Mouse (Mus musculus): ENCODE measurements at regions not wholly inside any gene's neighbourhood (a gene's known extent, or its start where the extent isn't known, plus 50 kb on each side); places are given as distances from the start of the nearest gene placed in this dataset.

DNA sequence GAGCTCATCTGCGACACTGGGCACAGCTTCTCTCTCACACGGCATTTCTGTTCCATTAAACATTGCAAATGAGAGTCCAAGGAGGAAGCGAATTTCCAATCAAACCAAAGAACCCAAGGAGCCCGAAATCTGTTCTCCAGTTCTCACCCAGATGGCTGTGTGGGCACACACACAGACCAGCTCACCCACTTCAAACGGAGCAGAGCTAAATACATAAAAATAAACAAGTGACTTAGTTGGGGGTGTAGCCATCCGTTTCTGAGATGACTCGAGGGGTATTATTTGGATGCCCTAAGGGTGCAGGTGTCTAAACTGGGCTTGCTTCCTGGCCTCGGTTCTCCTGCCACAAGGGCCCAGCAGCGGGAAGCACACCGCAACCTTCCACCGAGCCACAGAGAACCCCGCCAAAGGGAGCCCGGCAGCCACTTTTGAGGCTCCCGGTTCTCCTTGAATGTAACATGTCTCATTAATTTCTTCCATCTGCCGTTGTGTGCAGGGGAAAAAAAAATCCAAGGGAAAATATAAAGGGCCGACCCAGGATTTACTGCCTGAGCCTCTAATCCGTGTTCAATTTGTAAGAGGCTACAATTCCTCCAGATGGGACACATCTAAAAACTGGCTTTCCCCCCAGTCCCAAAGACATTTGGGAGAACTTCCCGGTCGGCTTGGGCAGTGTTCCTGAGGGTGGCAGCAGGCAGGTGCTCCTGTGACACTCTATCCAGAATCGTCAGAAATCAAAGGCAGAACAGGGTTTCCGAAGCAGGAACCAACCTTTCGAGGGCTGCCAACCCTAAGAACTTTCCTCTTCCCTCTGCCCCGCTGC, 598.6 kb upstream of the Gm10131 start:
- no peak for DNase-seq (ENCODE audit: extremely low read depth, insufficient read length, low spot score)

DNA sequence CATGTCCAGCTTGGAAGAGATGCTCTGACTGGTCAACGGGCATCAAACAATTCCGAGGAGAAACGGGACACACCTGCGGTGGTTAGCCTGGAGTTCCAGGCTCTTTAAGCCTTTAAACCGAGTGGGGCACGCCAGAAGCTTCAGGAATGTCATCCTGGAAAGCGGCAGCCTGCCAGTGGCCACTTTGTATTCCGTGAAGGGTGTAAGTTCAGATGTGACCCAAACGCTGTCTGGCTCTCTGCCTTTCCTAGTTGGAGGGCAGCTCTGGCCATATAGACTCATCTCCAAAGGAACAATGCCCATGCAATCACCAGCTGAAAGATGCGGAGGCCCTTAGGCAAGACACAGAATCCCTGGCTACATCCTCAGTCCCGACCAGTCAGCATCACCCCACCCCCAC, 597.8 kb upstream of the Gm10131 start:
- DNase-seq (ENCODE audit: extremely low read depth, insufficient read length, low spot score) = no peak

DNA sequence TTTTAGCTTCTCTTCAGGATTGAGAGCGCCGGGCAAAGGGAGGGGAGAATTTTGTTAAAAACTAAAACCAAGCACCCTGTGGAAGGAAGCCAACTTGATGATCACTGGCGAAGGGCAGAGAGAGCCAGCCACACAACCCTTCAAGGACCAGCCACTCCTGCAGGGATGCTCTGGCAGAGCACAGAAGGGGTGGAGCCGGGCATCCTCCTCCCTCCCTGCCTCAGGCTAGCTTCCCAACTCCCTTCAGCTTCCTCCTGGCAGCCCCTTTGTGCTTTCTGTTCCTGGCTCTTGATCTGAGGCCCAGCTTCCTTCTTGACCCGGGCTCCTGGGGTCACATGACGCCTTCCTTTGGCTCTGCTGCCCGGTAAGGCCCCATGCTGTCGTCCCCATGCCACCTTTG, 591.8 kb upstream of the Gm10131 start:
- peak; percentile 25 for DNase-seq (ENCODE audit: extremely low read depth, insufficient read length, low spot score)

DNA sequence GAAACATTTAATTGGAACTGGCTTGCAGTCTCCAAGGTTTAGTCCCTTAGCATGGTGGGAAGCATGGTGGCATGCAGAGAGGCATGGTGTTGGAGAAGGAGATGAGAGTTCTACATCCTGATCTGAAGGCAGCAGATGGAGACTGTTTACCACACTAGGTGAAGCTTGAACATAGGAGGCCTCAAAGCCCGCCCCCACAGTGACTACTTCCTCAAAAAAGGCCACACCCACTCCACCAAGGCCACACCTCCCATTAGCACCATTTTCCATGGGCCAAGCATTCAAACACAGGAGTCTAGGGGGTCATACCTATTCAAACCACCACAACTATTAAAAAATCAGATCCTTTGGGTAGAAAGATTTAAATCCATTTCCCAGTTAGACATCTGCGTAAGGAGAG, 591.3 kb upstream of the Gm10131 start:
- no peak for DNase-seq (ENCODE audit: extremely low read depth, insufficient read length, low spot score)

DNA sequence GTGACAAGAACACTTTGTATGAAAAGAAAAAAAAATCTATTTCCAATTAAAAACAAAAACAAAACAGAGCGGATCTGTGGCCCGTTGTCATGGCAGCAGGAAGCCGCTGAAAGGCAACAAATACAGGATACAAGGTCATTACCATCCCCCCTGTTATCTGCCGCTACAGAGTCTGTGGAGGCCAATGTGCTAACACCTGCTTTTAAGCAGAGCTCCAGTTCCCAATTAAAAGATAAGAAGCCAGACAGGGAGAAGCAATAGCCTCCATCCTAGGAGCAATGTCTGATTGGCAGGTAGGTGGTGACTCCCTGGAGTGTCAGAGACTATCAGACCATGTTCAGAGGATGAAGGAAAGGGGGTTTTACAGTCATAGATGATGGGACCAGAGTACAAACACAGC, 587.5 kb upstream of the Gm10131 start:
- no peak for DNase-seq (ENCODE audit: extremely low read depth, insufficient read length, low spot score)

DNA sequence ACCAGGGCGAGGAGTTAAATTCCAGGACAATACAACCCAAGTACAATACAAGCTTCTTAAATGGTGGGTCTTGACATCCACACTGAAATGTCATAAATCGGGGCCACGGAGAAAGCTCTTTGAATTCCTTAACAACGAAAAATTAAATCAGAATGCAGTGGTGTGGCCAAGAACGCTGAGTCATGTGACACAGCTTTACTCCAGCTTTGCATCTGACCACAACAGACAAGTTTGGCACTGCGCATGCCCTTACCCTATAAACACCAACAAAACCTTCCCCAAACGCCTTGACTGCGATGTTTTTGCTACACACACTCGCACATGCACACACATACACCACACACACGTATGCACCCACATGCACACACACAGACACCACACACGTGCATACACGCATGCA, 584.8 kb upstream of the Gm10131 start:
- DNase-seq (ENCODE audit: extremely low read depth, insufficient read length, low spot score) = no peak

DNA sequence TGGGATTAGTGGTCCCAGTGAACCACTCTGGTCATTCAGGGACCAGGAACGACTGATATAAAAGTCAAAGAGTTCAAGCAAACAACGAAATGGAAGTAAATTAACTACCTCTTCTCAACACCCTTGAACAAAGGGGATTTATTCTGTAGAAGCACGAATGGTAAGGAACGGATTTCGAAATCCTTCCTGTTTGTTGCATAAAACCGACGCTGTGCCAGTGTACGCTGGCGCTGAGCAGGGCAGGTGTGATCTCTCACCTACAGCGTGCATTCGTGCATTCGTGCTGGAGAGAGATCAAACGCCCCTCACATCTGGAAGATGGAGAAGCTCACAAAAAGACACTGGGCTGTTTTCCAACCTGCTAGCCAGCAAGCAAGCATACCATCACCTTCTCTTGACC, 581.1 kb upstream of the Gm10131 start:
- DNase-seq (ENCODE audit: extremely low read depth, insufficient read length, low spot score) = no peak

DNA sequence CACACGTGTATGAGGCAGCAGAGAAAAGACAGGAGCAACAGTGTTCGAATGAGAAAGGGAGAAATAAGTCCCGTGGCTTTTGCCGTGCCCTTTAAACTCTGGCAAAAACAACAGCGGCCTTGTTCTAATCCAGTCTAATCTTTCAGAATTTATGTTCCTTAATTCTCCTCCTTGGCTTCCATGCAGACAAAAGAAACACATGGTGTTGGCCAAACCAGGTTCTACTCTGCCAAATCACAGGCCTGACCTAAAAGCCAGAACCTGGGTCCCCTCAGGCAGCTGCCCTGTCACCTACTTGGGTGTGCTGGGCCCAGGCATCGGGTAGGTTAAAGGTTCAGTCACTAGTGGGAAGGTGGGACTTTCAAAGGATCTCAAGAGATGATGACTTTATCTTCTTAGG, 580.2 kb upstream of the Gm10131 start:
- no peak for DNase-seq (ENCODE audit: extremely low read depth, insufficient read length, low spot score)

DNA sequence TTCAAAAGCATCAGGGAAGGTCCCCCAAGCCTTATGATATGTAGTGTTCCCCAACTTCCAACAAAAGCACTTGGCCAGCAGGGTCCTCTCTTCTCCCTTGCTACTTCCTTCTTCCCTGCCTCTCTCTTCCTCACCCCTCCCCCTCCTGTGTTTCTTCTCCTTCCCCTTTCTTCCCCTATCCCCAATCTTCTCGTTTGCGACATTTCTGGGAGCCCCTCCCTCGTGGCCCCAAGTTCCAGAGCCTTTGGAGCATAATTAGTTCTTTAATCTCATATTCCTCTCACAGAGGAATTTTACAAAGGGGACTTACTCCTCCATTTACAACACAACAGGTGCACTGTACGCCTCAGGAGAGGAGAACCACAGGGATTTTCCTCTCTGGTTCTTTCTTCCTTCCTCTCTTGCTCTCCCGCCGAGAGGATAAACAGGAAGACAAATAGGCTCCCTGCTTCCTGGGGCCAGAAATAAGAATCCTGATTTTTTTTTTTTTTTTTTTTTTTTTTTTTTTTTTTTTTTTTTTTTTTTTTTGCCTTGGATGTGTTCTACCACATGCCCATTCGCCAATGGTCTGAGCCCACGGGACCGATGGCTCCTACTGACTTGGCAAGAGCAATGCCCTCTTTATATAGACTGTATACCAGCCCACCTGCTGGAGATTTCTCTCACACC, 578.4 kb upstream of the Gm10131 start:
- DNase-seq (ENCODE audit: extremely low read depth, insufficient read length, low spot score) = no peak

DNA sequence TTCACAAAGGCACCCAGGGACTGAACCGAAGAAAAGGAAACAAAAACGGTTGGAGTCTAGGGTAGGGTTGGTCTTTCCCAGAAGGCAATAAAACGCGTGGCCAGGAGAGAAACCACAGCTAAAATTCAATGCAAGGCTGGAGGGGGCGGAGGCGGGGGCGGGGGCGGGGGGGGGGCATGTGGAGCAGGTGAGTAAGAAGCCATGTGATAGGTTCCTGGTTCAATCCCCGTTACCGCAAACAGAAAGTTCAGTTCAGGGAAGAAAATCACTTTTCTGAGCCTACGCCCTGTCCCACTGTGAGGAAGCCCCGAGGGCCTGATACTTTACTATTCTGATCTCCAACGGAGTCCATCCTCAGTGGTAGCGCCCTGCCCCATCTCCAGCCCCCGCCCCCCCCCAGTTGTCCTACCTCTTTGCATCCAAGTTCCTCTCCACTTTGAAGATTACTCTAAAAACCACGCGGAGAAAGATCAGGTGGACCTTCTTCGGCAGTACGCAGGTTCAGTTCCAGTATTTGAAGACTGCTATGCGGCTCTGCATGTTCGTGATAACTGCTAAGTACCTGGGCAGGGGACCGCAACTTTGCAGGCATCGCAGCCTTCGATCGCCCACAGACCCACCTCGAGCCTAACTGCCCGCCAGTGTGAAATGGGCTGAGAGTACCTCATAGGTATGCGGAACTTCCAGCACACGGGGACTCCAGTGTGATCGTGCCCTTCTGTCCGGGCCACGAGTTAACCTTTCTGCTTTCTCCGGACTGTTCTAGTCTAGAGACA, 577.7 kb upstream of the Gm10131 start:
- DNase-seq (ENCODE audit: extremely low read depth, insufficient read length, low spot score) = no peak

DNA sequence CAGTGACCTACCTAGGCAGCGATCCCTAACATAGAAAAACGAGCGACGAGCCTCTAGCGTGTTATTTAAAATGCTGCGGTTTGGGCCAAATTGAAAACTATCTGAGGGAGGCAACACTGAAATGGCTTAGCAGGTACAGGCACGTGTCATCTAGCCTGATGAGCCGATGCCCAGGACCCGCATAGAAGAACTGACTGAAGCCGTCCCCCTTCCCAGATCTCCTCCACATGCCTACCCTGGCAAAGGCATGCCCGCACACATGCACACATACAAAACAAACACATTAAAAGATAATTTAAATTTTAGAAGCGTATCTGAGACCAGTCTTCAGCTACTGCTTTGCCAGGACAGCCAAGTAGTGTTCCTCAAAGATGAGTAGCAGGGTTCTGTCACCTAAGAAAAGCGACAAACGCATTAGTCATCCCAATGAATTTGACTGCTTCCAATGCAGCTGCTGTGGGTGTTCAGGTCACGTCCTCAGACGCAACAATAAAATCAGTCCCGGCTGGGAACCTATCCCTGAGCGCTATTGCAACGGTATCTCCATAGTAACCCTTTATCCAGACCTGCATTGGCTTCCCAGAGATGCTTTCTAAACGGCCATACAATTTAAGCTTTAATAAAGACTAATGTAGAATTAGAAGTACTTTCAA, 577.0 kb upstream of the Gm10131 start:
- no peak for DNase-seq (ENCODE audit: extremely low read depth, insufficient read length, low spot score)

DNA sequence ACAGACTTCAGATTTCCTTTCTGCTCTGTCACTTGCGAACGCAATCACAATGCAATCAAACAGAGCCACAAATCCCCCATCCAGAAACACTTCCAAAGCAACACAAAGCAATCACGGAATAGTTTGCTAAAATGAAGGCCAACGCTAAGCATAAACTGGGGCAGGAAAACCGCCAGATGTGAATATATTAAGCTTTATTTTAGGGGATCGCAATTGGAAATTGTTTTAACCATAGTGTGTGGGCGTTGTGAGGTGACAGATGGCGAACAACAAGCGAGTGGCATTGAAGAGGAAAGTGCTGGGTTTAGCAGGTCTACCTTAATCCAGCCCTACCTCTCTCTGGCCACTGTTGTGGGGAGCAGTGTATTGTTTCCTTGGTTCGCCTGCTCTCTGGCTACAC, 574.8 kb upstream of the Gm10131 start:
- no peak for DNase-seq (ENCODE audit: extremely low read depth, insufficient read length, low spot score)

DNA sequence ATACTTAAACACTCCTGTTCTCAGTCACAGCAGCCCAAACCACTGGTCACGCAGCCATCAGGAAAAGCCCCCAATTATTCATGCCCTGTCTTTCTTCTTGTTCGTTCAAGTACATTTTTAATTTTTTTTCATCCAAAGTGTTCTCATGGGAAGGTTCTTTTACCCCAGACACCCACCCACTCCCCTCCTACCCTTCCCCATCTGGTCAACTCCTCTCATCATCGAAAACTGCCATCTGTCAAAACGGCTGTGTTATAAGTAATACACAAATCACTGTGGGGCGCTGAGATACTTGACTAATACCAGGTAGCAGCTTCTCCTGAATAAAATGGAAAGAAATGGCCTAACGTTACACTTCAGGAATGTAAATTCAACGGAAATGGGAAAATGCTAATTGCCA, 573.1 kb upstream of the Gm10131 start:
- no peak for DNase-seq (ENCODE audit: extremely low read depth, insufficient read length, low spot score)

DNA sequence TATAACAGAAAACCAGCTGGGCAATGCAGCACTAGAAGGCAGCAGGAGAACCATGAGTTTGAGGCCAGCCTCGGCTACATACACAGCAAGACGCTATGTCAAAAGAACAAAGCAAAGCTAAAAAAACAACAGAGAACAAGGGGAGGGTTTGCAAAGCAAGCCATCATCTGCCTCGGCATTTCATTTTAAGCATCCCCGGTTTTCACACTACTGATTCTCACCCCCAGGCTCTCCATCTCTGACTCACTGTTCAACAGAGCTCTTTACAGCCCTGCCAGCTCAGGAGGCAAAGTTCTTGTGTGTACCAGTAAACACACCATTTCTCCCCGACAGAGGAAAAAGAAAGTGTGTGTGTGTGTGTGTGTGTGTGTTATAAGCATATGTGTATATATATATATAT, 571.6 kb upstream of the Gm10131 start:
- no peak for DNase-seq (ENCODE audit: extremely low read depth, insufficient read length, low spot score)

DNA sequence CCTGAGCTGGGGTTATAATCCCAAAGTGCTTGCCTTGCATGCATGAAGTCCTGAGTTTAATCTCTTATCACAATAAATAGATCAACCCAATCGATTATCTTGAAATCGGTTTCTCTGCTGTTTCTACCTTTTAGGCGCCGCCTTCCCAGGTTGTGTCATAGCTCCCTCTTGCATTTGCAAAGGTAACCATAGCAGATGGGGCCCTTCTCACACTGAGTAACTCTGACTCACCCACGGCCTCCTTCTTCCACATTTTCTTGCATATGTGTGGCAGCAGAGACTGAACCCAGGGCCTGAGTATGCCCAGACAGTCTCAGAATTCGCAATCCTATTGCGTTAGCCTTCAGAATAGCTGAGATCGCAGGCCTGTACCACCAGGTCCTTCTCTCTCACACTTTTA, 570.7 kb upstream of the Gm10131 start:
- DNase-seq (ENCODE audit: extremely low read depth, insufficient read length, low spot score) = no peak

DNA sequence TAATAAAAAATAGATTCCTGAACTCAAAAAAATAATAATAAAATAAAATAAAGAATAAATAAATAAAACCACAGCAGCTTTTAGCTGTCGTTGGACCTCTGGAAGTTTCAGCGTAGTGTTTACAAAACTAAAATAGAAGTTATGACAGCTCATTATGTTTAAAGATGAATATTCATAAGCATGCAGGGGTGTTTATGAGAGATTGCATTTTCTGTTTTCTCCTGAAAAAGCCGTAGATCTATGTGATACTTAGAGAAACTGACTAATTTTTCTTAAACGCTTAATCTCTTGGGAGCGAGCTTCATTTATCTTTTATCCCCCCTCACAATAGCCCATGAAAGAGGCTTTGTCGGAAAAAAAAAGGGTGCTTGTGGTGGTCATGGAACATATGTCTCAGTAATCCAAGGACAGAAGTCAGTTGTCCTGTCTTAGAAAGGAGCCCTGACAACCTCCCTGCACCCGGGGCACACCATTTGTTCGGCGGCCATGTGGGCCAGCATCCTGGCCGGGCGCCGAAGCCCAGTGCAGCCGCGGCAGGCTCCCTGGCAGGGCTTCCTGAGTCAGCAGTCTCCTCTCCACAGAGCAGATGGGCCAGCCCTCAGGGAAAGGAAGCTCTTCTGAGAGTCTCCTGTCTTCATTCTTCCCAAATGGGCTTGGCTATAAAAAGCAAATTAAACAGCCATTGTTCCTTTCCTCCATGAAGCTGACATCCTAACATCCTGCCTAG, 568.2 kb upstream of the Gm10131 start:
- DNase-seq (ENCODE audit: extremely low read depth, insufficient read length, low spot score) = no peak

DNA sequence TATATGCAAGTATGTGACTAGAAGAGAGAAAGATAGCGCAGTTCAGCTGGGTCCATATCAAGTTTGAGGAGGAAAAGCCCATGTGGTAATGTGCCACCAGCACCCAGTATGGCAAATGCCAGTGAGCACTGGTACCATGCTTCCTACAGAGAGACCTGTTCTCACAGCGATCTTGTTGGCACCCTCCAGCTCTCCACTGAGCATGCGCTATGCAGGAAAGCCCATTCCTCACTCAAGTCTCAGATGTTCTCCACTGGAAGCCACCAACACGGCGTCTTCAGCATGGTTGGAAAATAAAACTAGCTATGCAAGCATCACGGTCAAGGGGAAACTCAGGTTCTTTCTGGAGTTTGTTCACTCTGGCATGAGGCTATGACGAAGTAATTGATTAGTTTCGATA, 567.3 kb upstream of the Gm10131 start:
- no peak for DNase-seq (ENCODE audit: extremely low read depth, insufficient read length, low spot score)

DNA sequence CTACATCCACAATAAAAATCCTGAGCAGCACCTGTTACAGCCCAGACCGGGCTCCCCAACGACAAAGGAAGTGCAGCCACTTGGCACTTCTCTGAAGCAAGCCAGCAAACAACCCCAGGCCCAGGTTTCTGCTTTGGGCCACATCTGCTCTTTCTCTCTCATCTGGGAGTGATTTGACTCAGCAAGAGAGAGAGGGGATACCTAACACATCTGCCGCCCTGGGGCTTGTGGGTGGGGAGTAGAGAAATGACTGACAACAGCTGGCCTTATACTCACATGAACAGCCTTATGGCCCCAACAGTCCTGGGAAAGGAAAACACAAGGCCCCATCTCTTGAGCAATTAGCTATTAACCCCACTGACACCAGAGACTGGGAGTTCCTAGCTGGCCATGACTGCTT, 560.2 kb upstream of the Gm10131 start:
- DNase-seq (ENCODE audit: extremely low read depth, insufficient read length, low spot score) = no peak

DNA sequence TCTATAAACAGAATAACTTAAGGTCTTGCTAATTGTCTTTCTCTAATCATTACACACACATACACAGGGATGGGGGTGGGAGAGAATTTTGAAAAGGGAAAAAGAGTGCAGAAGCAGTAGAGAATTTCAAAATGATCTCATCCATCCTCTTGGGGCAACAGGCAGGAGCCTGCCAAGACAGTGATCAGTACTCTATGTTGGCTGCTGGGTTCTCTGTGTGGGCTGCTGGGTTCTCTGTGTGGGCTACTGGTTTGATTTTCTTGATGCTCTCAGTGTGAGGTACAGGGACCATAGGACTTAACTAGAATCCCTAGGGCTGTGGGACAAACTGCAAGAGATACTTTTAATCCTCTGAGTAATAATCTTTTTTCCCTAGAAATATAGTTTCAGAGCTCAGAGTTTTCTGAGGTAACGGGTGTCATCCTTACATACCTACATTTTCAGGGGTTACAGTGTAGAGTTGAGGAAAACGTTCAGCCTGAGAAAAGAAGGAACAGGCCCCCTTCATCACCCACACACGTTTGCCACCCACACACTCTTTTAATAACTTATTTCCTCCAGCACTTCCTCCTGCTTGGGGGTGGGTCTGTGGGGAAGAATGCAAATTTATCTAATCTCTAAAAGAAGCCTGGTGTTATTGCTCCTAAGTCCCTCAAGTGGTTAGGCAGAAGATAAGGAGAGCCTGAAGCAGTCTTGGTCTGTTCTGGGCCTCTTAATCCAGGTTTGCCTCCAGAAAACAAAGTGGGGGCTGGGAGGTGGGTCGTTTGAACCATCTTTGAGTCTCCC, 559.6 kb upstream of the Gm10131 start:
- DNase-seq (ENCODE audit: extremely low read depth, insufficient read length, low spot score) = no peak

DNA sequence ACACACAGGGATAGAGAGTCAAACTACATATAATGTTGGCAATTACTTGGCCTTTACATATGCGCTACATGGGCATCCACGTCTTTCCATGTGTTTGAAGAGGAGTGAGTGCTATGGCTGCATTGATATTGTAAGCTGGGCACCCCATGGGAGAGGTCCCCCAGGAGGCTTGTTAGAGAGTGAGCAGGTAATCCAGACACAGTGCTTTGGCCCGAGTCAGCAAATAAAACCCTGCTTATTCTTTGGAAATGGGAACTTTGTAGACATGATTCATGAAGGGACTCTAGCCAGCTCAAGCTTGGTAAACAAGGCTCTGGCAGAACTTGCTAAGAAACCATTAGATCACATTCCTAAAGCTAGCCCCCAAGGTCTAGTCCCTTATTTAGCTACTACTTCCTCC, 557.6 kb upstream of the Gm10131 start:
- no peak for DNase-seq (ENCODE audit: extremely low read depth, insufficient read length, low spot score)

Data from 3134 (cell line).